Mouse (Mus musculus): ENCODE data around the gene Hnf4a.

DNA sequence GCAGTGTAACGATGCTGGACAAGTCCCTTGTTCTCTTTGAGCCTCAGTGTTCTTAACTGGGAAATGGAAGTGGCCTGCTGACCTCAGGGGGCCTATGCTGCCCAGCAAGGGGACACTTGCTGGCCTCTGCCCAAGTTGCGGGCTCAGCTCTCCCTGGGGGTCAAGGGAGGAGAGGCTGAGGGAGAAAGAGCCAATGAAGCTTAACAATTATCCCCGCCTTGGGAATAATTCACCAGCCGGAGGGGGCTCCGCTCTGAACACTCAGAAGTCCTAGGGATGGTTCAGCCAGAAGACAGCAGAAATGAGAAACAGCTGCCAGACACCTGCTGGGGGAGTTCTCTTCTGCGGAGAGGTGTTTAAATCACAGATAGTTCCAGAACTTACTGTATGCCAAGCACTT is 43.2 kb downstream of the Hnf4a start:
- no peak for TF ChIP-seq CTCF (IDR thresholded peaks at IDR 0.05; ENCODE audit: low read depth)
- no peak for TF ChIP-seq EP300 (IDR thresholded peaks at IDR 0.05; ENCODE audit: low read depth)

Measured in liver, postnatal 0 days (tissue).